Mouse (Mus musculus) ES-E14 (cell line): Measurements from ENCODE around the gene Metap1. TPM values are rescaled to one million over a fixed set of nuclear protein-coding genes. Genes with fewer than 3 reads are reported as not detected.

Source experiments
- DNase-seq: peaks from one replicate; pipeline ENCODE4 v3.0.0-alpha.2; 2013; ENCODE audit warnings: low read depth, low spot score
- H3K27ac ChIP-seq: 2 replicates; pipeline ENCODE4 v1.5.1; 2012; ENCODE audit warnings: low read depth, mild to moderate bottlenecking, low read length, moderate library complexity, mixed read lengths; ENCODE audit not compliant: poor library complexity, insufficient read depth, severe bottlenecking
- H3K36me3 ChIP-seq: 2 replicates; pipeline ENCODE4 v1.6.1; 2012; ENCODE audit warnings: mild to moderate bottlenecking, low read length, moderate library complexity, mixed read lengths; ENCODE audit not compliant: control insufficient read depth, poor library complexity, insufficient read depth, severe bottlenecking
- H3K4me1 ChIP-seq, 2 experiments: fragments of 150-350 bp in 1 of 2; sonication (generic) in 1 of 2; 2 replicates each; pipeline ENCODE4 v1.6.1; 2012; ENCODE audit warnings: low read length in 2 of 2, mild to moderate bottlenecking in 1 of 2, mixed read lengths in 1 of 2; ENCODE audit not compliant: control insufficient read depth in 2 of 2, insufficient read depth in 2 of 2, poor library complexity in 1 of 2
- H3K4me3 ChIP-seq, 2 experiments: fragments of 150-350 bp in 1 of 2; sonication (generic) in 1 of 2; 2 replicates each; pipeline ENCODE4 v1.5.1; 2012; ENCODE audit warnings: low read length in 2 of 2, low read depth in 1 of 2, mild to moderate bottlenecking in 1 of 2, mixed read lengths in 1 of 2; ENCODE audit not compliant: insufficient read depth in 1 of 2, poor library complexity in 1 of 2, severe bottlenecking in 1 of 2
- H3K9ac ChIP-seq: 2 replicates; pipeline ENCODE4 v1.6.1; 2012; ENCODE audit warnings: low read depth, mild to moderate bottlenecking, low read length, mixed read lengths; ENCODE audit not compliant: poor library complexity, insufficient read depth, severe bottlenecking
- H3K9me3 ChIP-seq: fragments of 150-350 bp; sonication (generic); 2 replicates; pipeline ENCODE4 v1.6.1; 2012; ENCODE audit warnings: low read depth, mild to moderate bottlenecking, low read length; ENCODE audit not compliant: control insufficient read depth, insufficient read depth
- CHD2 ChIP-seq: IDR thresholded peaks from 2 replicates; pipeline ENCODE4 v1.6.1; 2014; ENCODE audit warnings: mild to moderate bottlenecking, low read depth, low read length, inconsistent platforms
- HCFC1 ChIP-seq: IDR thresholded peaks from 2 replicates; pipeline ENCODE4 v1.6.1; 2012; ENCODE audit warnings: low read length, inconsistent platforms, borderline replicate concordance; ENCODE audit not compliant: insufficient read depth
- MAFK ChIP-seq: IDR thresholded peaks from 2 replicates; pipeline ENCODE4 v1.6.1; 2014; ENCODE audit warnings: mild to moderate bottlenecking, low read depth, low read length, inconsistent platforms; ENCODE audit not compliant: insufficient read depth
- ZC3H11A ChIP-seq: IDR thresholded peaks from 2 replicates; pipeline ENCODE4 v1.6.1; 2012; ENCODE audit warnings: low read depth, mild to moderate bottlenecking, inconsistent platforms, low read length, borderline replicate concordance
- ZNF384 ChIP-seq: IDR thresholded peaks from 2 replicates; pipeline ENCODE4 v1.6.1; 2012; ENCODE audit warnings: low read depth, low read length, inconsistent platforms
- in situ Hi-C, 2 experiments: fragments of 600-800 bp; cut with MboI; formaldehyde crosslinking; loops; one replicate each; pipeline ENCODE4 v1.15.1; 2025; ENCODE audit warnings: low sequenced_read_pairs in 2 of 2, inconsistent platforms in 1 of 2; ENCODE audit not compliant: unreplicated experiment in 2 of 2
- total RNA-seq: library from RNA; depleted of rRNA; stranded (reverse); fragments of 300-350 nt; gene quantifications from 2 replicates; pipeline ENCODE4 v1.2.3, GENCODE M21; 2012

The Metap1 gene
- total RNA-seq, 1 experiment: 67.7 TPM

DNA sequence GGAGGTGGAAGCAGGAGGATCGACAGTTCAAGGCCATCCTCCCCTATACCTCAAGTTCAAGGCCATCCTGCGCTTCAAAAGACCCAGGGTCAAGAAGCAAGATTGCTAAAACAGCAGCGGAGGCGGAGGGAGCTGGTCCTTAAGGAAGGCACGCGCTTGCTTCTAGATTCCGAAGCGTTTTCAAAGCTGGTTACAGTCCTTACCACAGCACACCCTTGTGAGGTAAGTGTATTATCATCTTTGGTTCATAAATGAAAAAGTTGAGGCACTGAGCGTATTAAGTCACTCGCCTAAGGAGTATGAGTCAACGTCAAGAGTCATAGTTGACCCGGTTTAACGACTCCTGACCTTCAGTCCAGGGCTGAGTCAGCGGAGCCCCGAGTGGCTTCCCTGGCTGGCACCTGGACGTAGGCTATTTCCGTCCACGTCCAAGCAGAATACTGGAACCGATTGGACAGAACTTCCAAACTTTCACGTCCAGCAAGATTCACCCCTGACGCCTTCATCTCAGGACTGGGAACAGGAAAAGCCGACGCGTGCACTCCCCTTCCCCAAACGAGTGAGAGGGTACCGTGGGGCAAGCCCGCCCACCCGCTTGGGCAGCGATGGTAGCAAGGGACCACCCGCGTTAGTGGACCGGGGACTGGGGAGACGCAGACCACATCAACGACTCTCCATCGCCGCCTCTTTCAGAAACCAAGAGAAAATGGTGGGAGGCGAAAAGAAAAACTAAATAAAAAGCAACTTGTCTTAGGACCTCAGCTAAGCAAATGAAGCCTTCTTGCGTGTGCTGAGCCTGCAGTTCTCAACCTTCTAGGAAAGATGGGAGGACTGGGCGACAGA is 37.0 kb upstream of the Metap1 start, which contains the start of gene Eif4e:
TSS of gene Eif4e (plus strand) at position 107 of the 843 bp plus-strand sequence.
- Histone ChIP-seq H3K36me3 (0 out of 2 replicates have a peak, but pooled peaks cover 2% of the 10 kb centered on the region), H3K4me1 (peaks cover 0 to 5% of the 10 kb centered on the region in 2 experiments; a peak in 2 of 4 replicates), H3K27ac (no peak within 1 kb of the TSS; the same call in 1 of the 2 replicates), H3K9ac (peak within 1 kb of the TSS; percentile 79), H3K4me3 (peak within 1 kb of the TSS; percentile 73 to 80), H3K9me3 (no peaks in the 10 kb centered on the region)
- in situ Hi-C loops: no loop called here
- TF ChIP-seq ZC3H11A (no peak), ZNF384 (0 out of 2 replicates have a peak, but pooled peaks have one; percentile 28), CHD2 (no peak), MAFK (peak; percentile 25; the same call in 1 of the 2 replicates), HCFC1 (no peak)
- DNase-seq: peak; percentile 25

DNA sequence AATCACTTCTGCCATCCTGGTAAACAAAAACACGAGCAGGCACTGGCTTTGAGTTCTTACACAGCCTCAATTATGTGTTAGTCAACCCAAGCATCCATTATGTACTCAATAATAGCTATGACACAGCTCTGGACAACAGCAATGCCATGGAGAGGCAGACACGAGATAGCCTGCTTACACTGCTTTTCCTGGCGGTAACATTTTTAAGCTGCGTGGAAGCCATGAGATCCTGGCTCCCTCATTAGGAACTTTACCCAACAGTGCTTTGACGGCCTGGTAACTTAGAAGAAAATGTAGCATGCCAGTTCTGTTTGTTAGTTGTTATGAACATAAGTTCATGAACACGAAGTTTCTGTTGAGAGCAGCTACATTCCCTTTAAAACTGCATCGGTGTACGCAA is 36.2 kb upstream of the Metap1 start:
- H3K9ac ChIP-seq: no peak overlapping the region
- in situ Hi-C loops: no loop called here
- no peak for DNase-seq
- H3K36me3 ChIP-seq: no peaks in the 10 kb centered on the region
- peaks cover 0 to 3% of the 10 kb centered on the region in 2 experiments; a peak in 2 of 4 replicates for H3K4me1 ChIP-seq
- no peaks in the 10 kb centered on the region for H3K9me3 ChIP-seq
- 0 out of 4 replicates have a peak overlapping the region, but pooled peaks of 1 of the 2 experiments have one; percentile 80 for H3K4me3 ChIP-seq
- TF ChIP-seq HCFC1: no peak
- no peak for TF ChIP-seq ZC3H11A
- TF ChIP-seq MAFK: no peak
- TF ChIP-seq CHD2: no peak
- H3K27ac ChIP-seq: no peak overlapping the region

DNA sequence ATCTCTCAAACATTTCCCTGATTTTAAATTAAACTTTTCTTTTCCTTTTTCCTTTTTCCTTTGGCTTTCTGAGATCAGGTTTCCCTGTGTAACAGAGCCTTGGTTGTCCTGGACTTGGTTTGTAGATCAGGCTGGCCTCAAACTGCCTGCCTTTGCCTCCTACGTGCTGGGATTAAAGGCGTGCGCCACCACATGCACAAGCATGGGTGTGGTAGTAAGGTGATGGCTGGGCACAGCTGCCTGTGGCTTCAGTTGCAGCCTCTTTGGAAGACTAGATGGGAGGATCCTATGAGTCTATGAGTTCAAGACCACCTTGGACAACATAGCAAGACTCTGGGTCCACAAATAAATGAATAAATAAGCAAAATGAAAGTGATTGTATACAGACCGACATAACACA is 34.6 kb upstream of the Metap1 start:
- H3K9ac ChIP-seq: no peak overlapping the region
- no peaks in the 10 kb centered on the region for H3K9me3 ChIP-seq
- in situ Hi-C loops: no loop called here
- TF ChIP-seq ZNF384 (no peak), ZC3H11A (no peak), HCFC1 (no peak), CHD2 (no peak), MAFK (no peak)
- H3K27ac ChIP-seq: no peak overlapping the region
- no peak for DNase-seq
- H3K4me3 ChIP-seq: no peak overlapping the region
- H3K36me3 ChIP-seq: no peaks in the 10 kb centered on the region
- no peaks in the 10 kb centered on the region; a peak in 2 of 4 replicates for H3K4me1 ChIP-seq

DNA sequence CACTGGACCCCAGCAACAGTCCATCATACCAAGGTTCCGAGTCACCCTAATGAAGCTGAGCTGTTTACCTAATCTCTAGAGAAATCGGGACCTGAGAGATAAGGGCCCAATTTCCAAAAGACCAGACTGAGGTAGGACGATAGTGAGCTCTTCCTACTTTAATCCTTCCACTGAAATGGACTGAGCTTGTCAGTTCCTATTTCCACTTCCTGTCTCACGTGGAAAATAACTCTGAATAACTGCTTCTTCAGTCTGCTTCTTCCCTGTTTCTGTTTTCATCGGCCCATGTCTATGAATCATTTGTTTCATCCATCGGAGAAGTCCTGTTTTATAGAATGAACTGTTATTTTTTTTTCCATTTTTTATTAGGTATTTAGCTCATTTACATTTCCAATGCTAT is 29.9 kb upstream of the Metap1 start:
- Histone ChIP-seq H3K9me3 (no peaks in the 10 kb centered on the region), H3K9ac (no peak overlapping the region), H3K27ac (no peak overlapping the region), H3K4me1 (no peaks in the 10 kb centered on the region), H3K4me3 (no peak overlapping the region), H3K36me3 (no peaks in the 10 kb centered on the region)
- no peak for TF ChIP-seq ZC3H11A
- TF ChIP-seq CHD2: no peak
- TF ChIP-seq HCFC1: no peak
- TF ChIP-seq MAFK: no peak
- TF ChIP-seq ZNF384: no peak
- in situ Hi-C loops: no loop called here
- DNase-seq: no peak
